Comparison of ENCODE assay signal across 14 mouse cellular contexts in genomic region chr6:88131521-88131920, GRCm38 (mm10). TPM values are rescaled to one million over a fixed set of nuclear protein-coding genes. Genes with fewer than 3 reads are reported as not detected.
DNase-seq lines count a peak whose midpoint lies in the region; ATAC-seq and TF ChIP-seq lines count a peak whose summit lies in the region.
"Had no signal": no experiment of that assay in that cellular context is flagged by ENCODE, and none has a peak within 500 bp of the region (broad histone marks: within the 10 kb centered on the region; RNA-seq: fewer than 3 reads in every experiment).

No protein-coding gene starts in this region.

- no peak for ATAC-seq in heart, embryonic 15.5 days (replicated peaks; ENCODE audit: insufficient number of reproducible peaks, insufficient read depth, low FRiP score, low read depth)
- ATAC-seq in embryonic facial prominence, embryonic 12.5 days (ENCODE audit: insufficient number of reproducible peaks, insufficient read depth, low FRiP score, low TSS enrichment): no peak
- peak; percentile 36; the same call in 1 of the 2 replicates for ATAC-seq in forebrain, embryonic 13.5 days
- no peak for ATAC-seq in limb, embryonic 14.5 days (ENCODE audit: low FRiP score, low read depth)
- no peak for ATAC-seq in granulocyte monocyte progenitor cell, adult 5-6 weeks (replicated peaks; ENCODE audit: poor library complexity, severe bottlenecking)
- ATAC-seq: CD4-positive, CD25-positive, alpha-beta regulatory T cell, adult 4 months had no signal

- H3K4me2 ChIP-seq in heart, embryonic 15.5 days: peak overlapping the region; percentile 58
- peak overlapping the region; percentile 36; the same call in 1 of the 2 replicates for H3K4me2 ChIP-seq in embryonic facial prominence, embryonic 12.5 days (replicated peaks)
- peak overlapping the region; percentile 57 for H3K4me2 ChIP-seq in forebrain, embryonic 13.5 days
- no peak overlapping the region for H3K4me2 ChIP-seq in limb, embryonic 14.5 days (replicated peaks; ENCODE audit: low read depth, low read length, severe bottlenecking)

- WGBS in heart, embryonic 15.5 days: 21% methylated on average over 5 of the region's 5 CpGs
- WGBS in embryonic facial prominence, embryonic 12.5 days: 34% methylated on average over 5 of the region's 5 CpGs
- WGBS in forebrain, embryonic 13.5 days: 14% methylated on average over 5 of the region's 5 CpGs
- WGBS in limb, embryonic 14.5 days: 34% methylated on average over 5 of the region's 5 CpGs

- H3K27ac ChIP-seq in heart, embryonic 15.5 days: no peak overlapping the region
- no peak overlapping the region for H3K27ac ChIP-seq in embryonic facial prominence, embryonic 12.5 days
- H3K27ac ChIP-seq in forebrain, embryonic 13.5 days: peak overlapping the region; percentile 69
- no peak overlapping the region for H3K27ac ChIP-seq in limb, embryonic 14.5 days (replicated peaks; ENCODE audit: low read depth, low read length)
- H3K27ac ChIP-seq: liver, embryonic 14.5 days had no signal

- peaks cover 32% of the 10 kb centered on the region for H3K4me1 ChIP-seq in heart, embryonic 15.5 days (replicated peaks)
- H3K4me1 ChIP-seq in embryonic facial prominence, embryonic 12.5 days: peaks cover 13% of the 10 kb centered on the region; the same call in 1 of the 2 replicates
- H3K4me1 ChIP-seq in forebrain, embryonic 13.5 days: peaks cover 18% of the 10 kb centered on the region
- 0 out of 2 replicates have a peak, but pooled peaks cover 4% of the 10 kb centered on the region for H3K4me1 ChIP-seq in limb, embryonic 14.5 days (ENCODE audit: control insufficient read depth, insufficient read depth, low read length)

- H3K9me3 ChIP-seq in heart, embryonic 15.5 days (replicated peaks): no peaks in the 10 kb centered on the region
- 0 out of 2 replicates have a peak, but pooled peaks cover 3% of the 10 kb centered on the region for H3K9me3 ChIP-seq in embryonic facial prominence, embryonic 12.5 days
- no peaks in the 10 kb centered on the region for H3K9me3 ChIP-seq in forebrain, embryonic 13.5 days (replicated peaks)
- H3K9me3 ChIP-seq in limb, embryonic 14.5 days (ENCODE audit: control insufficient read depth, low read length): no peaks in the 10 kb centered on the region

- DNase-seq in heart, adult 9 months (ENCODE audit: low spot score in 2 of 2): no peak
- no peak for DNase-seq in limb, embryonic 14.5 days (ENCODE audit: low spot score)
- no peak for DNase-seq in left cerebral cortex, adult 11 months (ENCODE audit: low spot score)
- no peak for DNase-seq in kidney, adult 11 months
- DNase-seq: cerebellum, postnatal 36 days; gastrocnemius, postnatal 10 days; kidney, postnatal 25 days; right cerebral cortex, postnatal 25 days had no signal

- TF ChIP-seq POLR2A in limb, embryonic 14.5 days (IDR thresholded peaks at IDR 0.05; ENCODE audit: borderline replicate concordance, extremely low read depth, insufficient read depth, insufficient read length): no peak

- no peaks in the 10 kb centered on the region for H3K36me3 ChIP-seq in heart, embryonic 15.5 days
- no peaks in the 10 kb centered on the region for H3K36me3 ChIP-seq in embryonic facial prominence, embryonic 12.5 days
- no peaks in the 10 kb centered on the region for H3K36me3 ChIP-seq in forebrain, embryonic 13.5 days (ENCODE audit: poor library complexity, severe bottlenecking)
- no peaks in the 10 kb centered on the region for H3K36me3 ChIP-seq in limb, embryonic 14.5 days (ENCODE audit: control insufficient read depth, insufficient read depth, low read length)

- peaks cover 75% of the 10 kb centered on the region for H3K27me3 ChIP-seq in heart, embryonic 15.5 days
- peaks cover 3% of the 10 kb centered on the region; the same call in 1 of the 2 replicates for H3K27me3 ChIP-seq in embryonic facial prominence, embryonic 12.5 days
- H3K27me3 ChIP-seq in forebrain, embryonic 13.5 days: no peaks in the 10 kb centered on the region
- H3K27me3 ChIP-seq in limb, embryonic 14.5 days (ENCODE audit: control insufficient read depth, insufficient read depth, low read length): no peaks in the 10 kb centered on the region

- H3K4me3 ChIP-seq in heart, embryonic 15.5 days: no peak overlapping the region; the same call in 1 of the 2 replicates
- H3K4me3 ChIP-seq in embryonic facial prominence, embryonic 12.5 days: no peak overlapping the region
- H3K4me3 ChIP-seq in forebrain, embryonic 13.5 days: no peak overlapping the region
- no peak overlapping the region for H3K4me3 ChIP-seq in limb, embryonic 14.5 days (replicated peaks; ENCODE audit: low read length)

- H3K9ac ChIP-seq in heart, embryonic 15.5 days: no peak overlapping the region; the same call in 1 of the 2 replicates
- no peak overlapping the region for H3K9ac ChIP-seq in embryonic facial prominence, embryonic 12.5 days
- H3K9ac ChIP-seq in forebrain, embryonic 13.5 days: peak overlapping the region; percentile 56; the same call in 1 of the 2 replicates
- H3K9ac ChIP-seq in limb, embryonic 14.5 days (ENCODE audit: low read depth, low read length, severe bottlenecking): peak overlapping the region; percentile 45; the same call in 1 of the 2 replicates
- H3K9ac ChIP-seq: liver, embryonic 14.5 days had no signal

RNA-seq across cellular contexts. Expression of gene Rpn1, which starts 47.2 kb away (rescaled TPM):
- polyA plus RNA-seq in heart, embryonic 15.5 days (2015; fragmentation: Nextera tagmentation; extraction: Ambion mirVana): 166 and 209 TPM in 2 replicates
- 345 and 352 TPM in 2 replicates for polyA plus RNA-seq in embryonic facial prominence, embryonic 12.5 days (2016; fragmentation: Nextera tagmentation; extraction: Ambion mirVana)
- polyA plus RNA-seq in forebrain, embryonic 13.5 days (2015; fragmentation: Nextera tagmentation; extraction: Ambion mirVana): 212 and 246 TPM in 2 replicates
- polyA plus RNA-seq in limb, embryonic 14.5 days (2012; rRNA removed): 316 and 329 TPM in 2 replicates
- polyA plus RNA-seq in limb, embryonic 14.5 days (2014; fragmentation: Nextera tagmentation; extraction: Ambion mirVana): 381 and 396 TPM in 2 replicates
- 254 and 266 TPM in 2 replicates for total RNA-seq in granulocyte monocyte progenitor cell, adult 5-6 weeks (2014; fragmentation: Nextera tagmentation)
- 386 and 482 TPM in 2 replicates for total RNA-seq in granulocyte monocyte progenitor cell, adult 5-6 weeks (2017)

Comparison
In these comparisons a context has a peak if more than half of its experiments do, and no peak if none do; other contexts are left out.
1. H3K9ac ChIP-seq: peak in forebrain, embryonic 13.5 days (single experiment) and limb, embryonic 14.5 days (single experiment); none in heart, embryonic 15.5 days (single experiment) and embryonic facial prominence, embryonic 12.5 days (single experiment).